Mouse (Mus musculus) hindbrain, embryonic 12.5 days (tissue): ENCODE results near the gene Prelid3b. TPM values are rescaled to one million over a fixed set of nuclear protein-coding genes. Genes with fewer than 3 reads are reported as not detected.
A peak's percentile ranks its signal among the peaks of the same experiment; 100 is the strongest.

Source experiments
- ATAC-seq: fragments of 200-750 bp; cut with Nextera tagmentation; 2 replicates; pipeline ENCODE4 v1.8.0; 2017; ENCODE audit warnings: moderate TSS enrichment; ENCODE audit not compliant: low FRiP score
- H3K27ac ChIP-seq: fragments of 300-500 bp; sonication (generic); 2 replicates; pipeline ENCODE4 v1.5.1; 2016; ENCODE audit warnings: mild to moderate bottlenecking
- H3K27me3 ChIP-seq: fragments of 300-500 bp; sonication (generic); 2 replicates; pipeline ENCODE4 v1.6.1; 2016; ENCODE audit warnings: mild to moderate bottlenecking
- H3K36me3 ChIP-seq: fragments of 300-500 bp; sonication (generic); 2 replicates; pipeline ENCODE4 v1.6.1; 2016; ENCODE audit warnings: mild to moderate bottlenecking
- H3K4me1 ChIP-seq: fragments of 300-500 bp; sonication (generic); 2 replicates; pipeline ENCODE4 v1.6.1; 2016
- H3K4me2 ChIP-seq: fragments of 300-500 bp; sonication (generic); replicated peaks from 2 replicates; pipeline ENCODE4 v1.6.1; 2016; ENCODE audit warnings: mild to moderate bottlenecking
- H3K4me3 ChIP-seq: fragments of 300-500 bp; sonication (generic); 2 replicates; pipeline ENCODE4 v1.5.1; 2016; ENCODE audit warnings: mild to moderate bottlenecking
- H3K9ac ChIP-seq: fragments of 300-500 bp; sonication (generic); 2 replicates; pipeline ENCODE4 v1.6.1; 2016; ENCODE audit warnings: mild to moderate bottlenecking, moderate library complexity
- H3K9me3 ChIP-seq: fragments of 300-500 bp; sonication (generic); replicated peaks from 2 replicates; pipeline ENCODE4 v1.6.1; 2016; ENCODE audit warnings: mild to moderate bottlenecking
- WGBS: fragments of 180-500 bp; shearing (Covaris S2); methylation state at CpG from one replicate; pipeline ENCODE4 v1.1.7; 2016; 5-methylcytosine and 5-hydroxymethylcytosine counted together
- polyA plus RNA-seq: library from polyadenylated mRNA; unstranded; fragments of >200 nt; fragmentation: Nextera tagmentation; extraction: Ambion mirVana; gene quantifications from 2 replicates; pipeline ENCODE4 v1.2.1, GENCODE M21; 2016

The Prelid3b gene
- polyA plus RNA-seq, 1 experiment from 2014 or later: 95.5 TPM

DNA sequence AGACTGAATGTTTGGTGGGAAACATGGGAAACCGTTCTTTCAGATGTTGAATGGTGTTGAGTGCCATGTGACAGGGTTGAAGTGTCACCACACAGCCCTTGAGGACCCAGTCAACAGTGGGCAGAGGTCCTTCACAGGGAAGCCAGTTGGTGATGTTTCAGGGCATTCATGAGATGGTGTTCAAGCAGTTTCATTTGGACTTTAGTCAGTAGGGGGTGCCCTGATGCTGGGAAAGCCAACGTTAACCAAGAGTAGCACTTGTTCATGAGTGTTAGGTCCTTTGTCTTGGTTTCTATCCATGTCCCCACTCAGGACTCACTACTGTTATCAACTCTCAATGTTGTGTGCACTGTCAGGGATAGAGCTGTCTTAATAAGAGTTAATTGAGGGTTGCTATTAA, 20.0 kb upstream of the Prelid3b start:
- no peak overlapping the region for H3K4me2 ChIP-seq
- no peak for ATAC-seq
- 58% methylated on average over 2 of the region's 2 CpGs for WGBS
- H3K27me3 ChIP-seq: no peaks in the 10 kb centered on the region
- no peak overlapping the region for H3K4me3 ChIP-seq
- no peak overlapping the region for H3K27ac ChIP-seq
- no peaks in the 10 kb centered on the region for H3K36me3 ChIP-seq
- H3K9me3 ChIP-seq: no peaks in the 10 kb centered on the region; the same call in 1 of the 2 replicates
- no peaks in the 10 kb centered on the region for H3K4me1 ChIP-seq
- no peak overlapping the region for H3K9ac ChIP-seq

DNA sequence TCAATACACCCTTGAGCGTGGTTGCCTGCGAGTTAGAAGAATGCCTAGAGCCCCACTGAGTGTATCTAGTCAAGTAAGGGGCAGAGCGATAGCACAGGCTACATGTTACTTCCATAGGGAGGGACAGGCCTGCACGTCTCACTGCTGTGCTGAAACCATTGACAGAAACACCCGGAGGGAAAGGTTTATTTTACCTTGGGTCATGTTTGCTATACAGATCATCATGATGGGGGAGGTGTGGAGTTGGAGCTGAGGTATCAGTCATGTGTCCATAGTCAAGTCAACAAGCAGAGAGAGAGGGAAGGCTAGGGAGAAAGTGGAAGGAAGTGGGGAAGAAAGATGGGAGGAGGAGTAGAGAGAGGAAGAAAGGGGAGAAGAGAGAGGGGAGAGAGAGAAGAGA, 14.1 kb upstream of the Prelid3b start:
- H3K4me3 ChIP-seq: no peak overlapping the region
- H3K9me3 ChIP-seq: no peaks in the 10 kb centered on the region
- H3K27ac ChIP-seq: no peak overlapping the region
- H3K4me1 ChIP-seq: no peaks in the 10 kb centered on the region
- no peak overlapping the region for H3K9ac ChIP-seq
- H3K27me3 ChIP-seq: no peaks in the 10 kb centered on the region
- no peak overlapping the region for H3K4me2 ChIP-seq
- H3K36me3 ChIP-seq: no peaks in the 10 kb centered on the region
- 87% methylated on average over 5 of the region's 5 CpGs for WGBS
- no peak for ATAC-seq

DNA sequence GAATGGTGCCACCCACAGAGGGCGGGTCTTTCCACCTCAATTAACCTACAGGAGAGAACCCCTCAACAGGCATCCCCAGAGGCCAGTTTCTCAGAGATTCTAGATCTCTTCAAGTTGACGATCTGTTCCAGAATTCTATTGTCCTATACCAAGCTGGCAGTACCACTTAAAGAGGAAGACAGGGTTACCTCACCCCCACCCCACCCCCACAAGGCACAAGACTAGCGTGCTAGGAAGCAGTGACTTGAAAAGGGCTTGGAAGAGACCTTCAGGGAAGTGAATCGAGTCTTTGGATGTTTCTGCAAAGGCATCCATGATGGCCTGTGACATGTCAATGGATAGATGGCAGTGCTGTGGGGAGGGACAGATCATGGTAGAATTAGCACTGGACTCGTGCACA, 5.9 kb upstream of the Prelid3b start:
- no peaks in the 10 kb centered on the region for H3K27me3 ChIP-seq
- H3K9me3 ChIP-seq: no peaks in the 10 kb centered on the region
- 74% methylated on average over 5 of the region's 5 CpGs for WGBS
- no peak overlapping the region for H3K4me2 ChIP-seq
- no peak overlapping the region for H3K4me3 ChIP-seq
- no peaks in the 10 kb centered on the region for H3K4me1 ChIP-seq
- no peak overlapping the region for H3K9ac ChIP-seq
- no peaks in the 10 kb centered on the region for H3K36me3 ChIP-seq
- ATAC-seq: no peak
- no peak overlapping the region for H3K27ac ChIP-seq

DNA sequence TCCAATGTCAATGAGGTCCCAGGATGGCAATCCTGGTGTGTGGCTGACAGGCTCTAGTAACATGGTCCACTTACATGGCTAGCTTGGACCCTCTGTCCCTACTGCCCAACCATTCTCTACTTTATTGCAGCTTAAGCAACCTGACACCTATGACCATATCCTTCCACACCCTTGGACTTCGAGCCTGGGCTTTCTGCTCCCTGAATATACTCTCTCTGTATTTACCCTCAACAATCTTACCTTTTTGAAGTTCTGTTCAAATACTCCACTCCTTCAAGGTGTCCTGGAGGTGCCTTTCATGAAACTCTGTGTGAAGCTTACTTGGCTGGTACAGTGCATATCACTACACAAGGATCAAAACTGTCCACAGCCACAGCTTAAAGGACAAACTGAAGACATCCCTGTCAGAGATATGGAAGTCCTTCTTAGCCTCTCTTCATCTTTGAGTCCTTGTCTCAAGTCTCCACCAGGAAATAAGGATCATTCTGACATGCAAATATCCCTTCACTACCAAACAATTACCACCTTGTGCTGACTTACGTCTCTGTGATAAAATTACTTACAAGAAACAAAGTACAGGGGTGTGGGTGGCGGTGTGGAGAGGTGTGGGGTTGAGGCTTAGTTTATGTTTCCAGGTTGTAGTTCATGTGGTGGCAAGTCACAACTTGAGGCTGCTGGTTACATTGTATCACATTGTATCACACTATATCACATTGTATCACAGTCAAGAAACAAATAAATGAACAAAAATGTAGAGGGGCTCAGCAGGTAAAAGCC, 4.8 kb upstream of the Prelid3b start:
- 88% methylated on average over 3 of the region's 3 CpGs for WGBS
- Histone ChIP-seq H3K27ac (no peak overlapping the region), H3K4me1 (peaks cover 3% of the 10 kb centered on the region), H3K36me3 (no peaks in the 10 kb centered on the region), H3K9ac (no peak overlapping the region), H3K9me3 (no peaks in the 10 kb centered on the region), H3K27me3 (no peaks in the 10 kb centered on the region), H3K4me3 (no peak overlapping the region), H3K4me2 (no peak overlapping the region)
- ATAC-seq: no peak

DNA sequence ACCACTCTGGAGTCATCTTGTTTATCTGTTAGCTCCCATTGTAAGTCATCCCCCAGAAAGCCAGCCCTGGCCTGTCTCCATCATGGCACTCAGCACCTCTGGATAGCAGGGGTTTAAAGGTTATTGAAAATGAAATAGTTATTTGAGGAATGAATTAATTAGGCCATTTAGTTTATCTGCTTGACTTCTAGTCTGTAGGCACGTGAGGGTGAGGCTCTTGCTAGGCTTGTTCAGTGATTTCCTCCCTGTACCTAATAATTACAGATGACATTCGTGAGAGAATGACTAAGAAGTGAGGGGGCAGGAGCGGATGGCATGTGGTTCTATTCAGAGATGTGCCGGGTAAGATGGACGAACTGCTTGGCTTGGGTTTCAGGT, 658 bp upstream of the Prelid3b start:
- no peaks in the 10 kb centered on the region for H3K9me3 ChIP-seq
- H3K4me2 ChIP-seq: peak overlapping the region; percentile 71
- H3K27me3 ChIP-seq: no peaks in the 10 kb centered on the region
- H3K36me3 ChIP-seq: no peaks in the 10 kb centered on the region
- H3K9ac ChIP-seq: peak overlapping the region; percentile 50; the same call in 1 of the 2 replicates
- 79% methylated on average over 5 of the region's 5 CpGs for WGBS
- no peak overlapping the region for H3K27ac ChIP-seq
- peak overlapping the region; percentile 79 for H3K4me3 ChIP-seq
- no peak for ATAC-seq
- peaks cover 9% of the 10 kb centered on the region for H3K4me1 ChIP-seq

DNA sequence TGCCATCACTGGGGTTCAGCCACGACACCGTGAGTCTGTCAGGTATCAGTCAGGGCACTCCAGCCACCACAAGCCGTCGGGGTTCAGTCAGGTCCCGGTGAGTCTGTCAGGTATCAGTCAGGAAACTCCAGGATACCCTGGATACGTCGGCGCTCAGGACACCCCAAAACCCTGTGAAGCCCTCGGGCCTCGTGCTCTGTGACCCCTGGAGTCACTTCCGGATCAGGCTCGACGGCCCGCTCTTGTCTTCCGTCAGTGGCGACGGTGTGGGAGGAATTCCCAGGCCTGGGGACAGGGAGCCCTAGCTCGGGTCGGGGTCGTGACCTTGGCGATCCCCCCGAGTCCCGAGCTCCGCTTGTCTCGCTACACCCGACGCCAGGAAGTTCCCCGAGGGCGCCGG, 474 bp downstream of the Prelid3b start:
- 0 out of 2 replicates have a peak, but pooled peaks cover under 1% of the 10 kb centered on the region for H3K36me3 ChIP-seq
- no peaks in the 10 kb centered on the region for H3K27me3 ChIP-seq
- H3K9ac ChIP-seq: peak overlapping the region; percentile 78
- peak overlapping the region; percentile 60 for H3K27ac ChIP-seq
- 8% methylated on average over 30 of the region's 30 CpGs for WGBS
- peak; percentile 55 for ATAC-seq
- H3K4me2 ChIP-seq: peak overlapping the region; percentile 71
- no peaks in the 10 kb centered on the region for H3K9me3 ChIP-seq
- H3K4me1 ChIP-seq: peaks cover 9% of the 10 kb centered on the region
- peak overlapping the region; percentile 79 for H3K4me3 ChIP-seq

DNA sequence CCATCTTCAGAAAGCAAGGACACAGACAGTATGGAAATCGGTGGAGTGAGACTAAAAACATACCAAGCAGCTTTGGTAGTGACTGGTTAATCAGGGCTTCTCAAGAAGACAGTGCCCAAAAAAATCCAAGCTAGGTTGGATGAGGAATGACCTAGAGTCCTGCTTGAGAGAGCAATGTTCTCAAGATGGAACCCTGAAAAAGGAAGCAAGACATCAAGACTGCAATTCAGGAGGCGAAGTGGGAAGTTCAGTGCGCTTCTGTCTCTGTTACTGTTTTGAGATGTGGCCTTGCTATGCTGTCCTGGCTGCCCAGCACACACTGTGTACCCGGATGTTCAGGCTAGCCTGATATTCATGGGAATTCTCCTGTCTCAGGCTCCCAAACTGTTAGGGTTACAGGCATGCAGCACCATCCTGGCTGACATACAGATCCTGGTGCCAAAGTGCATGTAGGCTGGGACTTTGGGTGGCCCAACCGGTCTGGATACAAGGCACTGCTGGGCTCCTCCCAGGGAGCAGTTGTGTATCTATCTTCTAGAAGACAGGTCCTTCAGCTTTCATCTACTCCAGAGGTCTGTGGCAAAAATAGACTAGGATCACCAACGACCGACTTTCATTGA, 2.0 kb downstream of the Prelid3b start:
- H3K36me3 ChIP-seq: peaks cover 13% of the 10 kb centered on the region; the same call in 1 of the 2 replicates
- H3K4me3 ChIP-seq: no peak overlapping the region
- no peak overlapping the region for H3K27ac ChIP-seq
- no peak overlapping the region for H3K4me2 ChIP-seq
- WGBS: 91% methylated on average over 7 of the region's 7 CpGs
- no peak for ATAC-seq
- H3K9ac ChIP-seq: no peak overlapping the region
- peaks cover 9% of the 10 kb centered on the region for H3K4me1 ChIP-seq
- no peaks in the 10 kb centered on the region for H3K9me3 ChIP-seq
- H3K27me3 ChIP-seq: no peaks in the 10 kb centered on the region

DNA sequence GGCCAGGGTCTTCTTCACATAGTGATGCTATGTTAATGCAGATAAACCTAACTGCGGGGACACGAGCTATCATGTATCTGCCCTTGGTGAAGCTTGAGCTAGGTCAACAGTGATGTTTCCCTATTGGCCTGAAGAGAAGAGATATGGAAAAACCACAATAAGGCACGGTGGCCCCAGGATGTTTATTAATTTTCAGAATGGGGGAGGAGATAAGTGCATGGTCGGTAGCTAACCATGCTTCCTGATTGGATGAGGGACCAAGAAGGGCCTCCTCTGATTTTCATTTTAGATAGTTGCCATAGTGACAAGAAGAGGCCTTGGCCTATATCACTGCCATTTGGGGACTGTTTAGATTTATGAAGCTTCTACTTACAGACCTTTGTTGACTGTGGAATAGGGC, 2.5 kb downstream of the Prelid3b start:
- no peaks in the 10 kb centered on the region for H3K9me3 ChIP-seq
- H3K4me2 ChIP-seq: no peak overlapping the region
- H3K36me3 ChIP-seq: peaks cover 16% of the 10 kb centered on the region; the same call in 1 of the 2 replicates
- H3K9ac ChIP-seq: no peak overlapping the region
- H3K27me3 ChIP-seq: no peaks in the 10 kb centered on the region
- no peak overlapping the region for H3K27ac ChIP-seq
- 94% methylated on average over 4 of the region's 4 CpGs for WGBS
- no peak overlapping the region for H3K4me3 ChIP-seq
- peaks cover 9% of the 10 kb centered on the region for H3K4me1 ChIP-seq
- ATAC-seq: no peak

DNA sequence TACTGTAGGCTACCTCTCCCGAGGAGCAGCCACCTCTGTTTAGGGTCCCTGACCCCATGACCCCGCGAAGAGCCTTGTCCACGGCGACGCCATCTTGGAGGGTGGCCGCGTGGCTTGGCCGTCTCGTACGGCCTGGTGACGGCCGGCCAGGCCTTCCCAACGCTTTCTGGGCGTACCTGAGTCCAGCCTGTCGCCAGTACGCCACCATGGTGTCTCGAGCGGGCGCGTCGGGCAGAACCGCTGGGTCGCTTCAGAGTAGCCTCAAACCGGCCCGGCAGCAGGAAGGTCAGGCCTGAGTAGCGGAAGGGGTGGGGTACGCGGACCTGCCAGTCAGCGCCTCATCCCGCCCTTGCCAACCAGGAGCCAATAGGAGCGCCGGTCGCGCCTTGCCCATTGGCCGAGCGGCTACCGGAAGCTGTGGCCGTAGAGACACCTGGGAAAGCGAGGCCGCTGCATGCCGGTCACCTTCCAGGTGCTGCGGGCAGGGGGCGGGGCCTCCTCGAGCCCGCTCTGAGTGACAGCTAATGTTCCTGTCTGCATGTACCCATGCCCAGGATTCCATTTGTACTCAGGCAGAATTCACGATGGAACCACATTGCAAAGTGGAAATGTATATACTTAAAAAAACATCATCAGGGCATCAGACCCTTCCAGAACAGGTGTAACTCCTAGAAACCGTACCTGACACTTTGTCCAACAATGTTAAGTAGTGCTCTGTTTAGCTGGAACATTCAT, 8.9 kb downstream of the Prelid3b start, which contains the start of gene Atp5e:
TSS of gene Atp5e (minus strand) at position 317 of the 735 bp plus-strand sequence.
- Histone ChIP-seq H3K4me3 (peak within 1 kb of the TSS; percentile 76), H3K27ac (peak within 1 kb of the TSS; percentile 66), H3K27me3 (no peaks in the 10 kb centered on the region), H3K4me1 (peaks cover 8% of the 10 kb centered on the region), H3K36me3 (peaks cover 39% of the 10 kb centered on the region), H3K4me2 (peak within 1 kb of the TSS; percentile 85), H3K9ac (peak within 1 kb of the TSS; percentile 78), H3K9me3 (no peaks in the 10 kb centered on the region)
- ATAC-seq: peak; percentile 100
- 2% methylated on average over 48 of the region's 48 CpGs for WGBS

DNA sequence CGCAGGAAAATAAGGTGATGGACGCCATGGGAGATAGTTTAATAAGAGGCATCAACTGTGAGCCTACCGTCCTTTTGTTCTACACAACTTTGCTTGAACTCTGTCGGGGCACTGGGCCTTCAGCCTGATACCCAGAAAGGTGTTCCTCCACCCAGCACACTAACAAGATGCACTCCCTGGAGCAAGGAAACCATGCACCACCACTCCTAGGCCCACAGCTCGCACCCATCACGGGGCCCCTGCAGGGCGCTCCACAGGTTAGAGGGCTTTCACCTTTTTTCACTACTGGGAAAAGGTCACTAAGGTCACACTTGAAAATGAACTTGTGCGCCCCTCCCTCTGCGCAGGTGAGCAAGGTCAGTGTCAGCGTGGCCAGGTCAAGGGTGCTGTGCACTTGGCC, 9.5 kb downstream of the Prelid3b start:
- peaks cover 39% of the 10 kb centered on the region for H3K36me3 ChIP-seq
- H3K27me3 ChIP-seq: no peaks in the 10 kb centered on the region
- H3K9ac ChIP-seq: peak overlapping the region; percentile 78
- H3K9me3 ChIP-seq: no peaks in the 10 kb centered on the region
- H3K27ac ChIP-seq: peak overlapping the region; percentile 66
- H3K4me1 ChIP-seq: peaks cover 8% of the 10 kb centered on the region
- peak overlapping the region; percentile 85 for H3K4me2 ChIP-seq
- ATAC-seq: peak; percentile 38
- peak overlapping the region; percentile 76 for H3K4me3 ChIP-seq
- WGBS: 37% methylated on average over 10 of the region's 10 CpGs

DNA sequence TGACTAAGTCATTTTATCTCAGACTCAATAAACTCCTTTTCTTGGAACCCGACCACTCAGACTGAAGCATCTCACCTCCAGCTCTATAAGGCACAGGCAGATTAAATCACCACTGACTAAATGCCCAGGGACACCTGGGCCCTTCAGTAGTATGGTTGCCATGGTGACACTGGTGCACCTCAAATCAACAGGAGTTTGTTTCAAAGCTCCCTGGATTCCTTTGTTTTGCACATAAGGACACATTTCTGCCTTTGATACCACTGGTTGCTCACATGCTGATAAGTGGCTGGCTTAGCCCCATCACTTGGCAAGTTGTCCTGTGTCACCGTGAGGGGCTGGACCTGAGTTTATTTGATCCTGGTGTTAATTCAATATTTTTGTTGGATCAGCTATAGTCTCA, 13.5 kb downstream of the Prelid3b start:
- Histone ChIP-seq H3K9me3 (no peaks in the 10 kb centered on the region), H3K36me3 (peaks cover 23% of the 10 kb centered on the region), H3K4me1 (peaks cover 8% of the 10 kb centered on the region), H3K4me3 (no peak overlapping the region), H3K4me2 (no peak overlapping the region), H3K27ac (no peak overlapping the region), H3K9ac (no peak overlapping the region), H3K27me3 (no peaks in the 10 kb centered on the region)
- no peak for ATAC-seq
- 69% methylated on average over 2 of the region's 2 CpGs for WGBS

DNA sequence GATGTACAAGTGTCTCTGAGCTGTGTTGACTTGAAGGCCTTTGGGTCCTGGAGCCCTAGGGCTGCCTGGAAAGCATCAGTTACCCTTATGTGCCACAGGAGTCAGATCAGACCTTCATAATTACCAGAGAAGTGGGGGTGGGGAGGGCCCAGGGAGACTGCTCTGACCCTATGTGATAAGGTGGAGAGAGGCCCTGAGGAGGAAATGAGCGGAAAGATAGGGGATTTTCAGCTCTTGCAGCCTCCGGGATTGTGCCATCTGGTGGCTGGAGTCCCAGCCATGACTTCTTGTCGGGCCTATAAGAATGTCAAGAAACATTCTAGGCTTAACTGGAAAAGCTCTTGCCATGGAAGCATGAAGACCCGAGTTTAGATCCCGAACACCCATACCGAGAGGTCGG, 19.2 kb downstream of the Prelid3b start:
- Histone ChIP-seq H3K9me3 (no peaks in the 10 kb centered on the region), H3K4me2 (no peak overlapping the region), H3K27ac (no peak overlapping the region), H3K9ac (no peak overlapping the region), H3K36me3 (no peaks in the 10 kb centered on the region), H3K4me1 (no peaks in the 10 kb centered on the region), H3K27me3 (no peaks in the 10 kb centered on the region), H3K4me3 (no peak overlapping the region)
- WGBS: 83% methylated on average over 7 of the region's 7 CpGs
- ATAC-seq: no peak
